Mouse (Mus musculus): ENCODE results near the gene Gps2. TPM values are rescaled to one million over a fixed set of nuclear protein-coding genes. Genes with fewer than 3 reads are reported as not detected.
"Not testable (repeated sequence)": the region's sequence is repeated elsewhere in the genome, so short reads cannot be mapped to it uniquely, and the experiment has no call there.

Gene Gps2
- polyA plus RNA-seq, 1 experiment from 2014 or later, result 99.1 TPM

DNA sequence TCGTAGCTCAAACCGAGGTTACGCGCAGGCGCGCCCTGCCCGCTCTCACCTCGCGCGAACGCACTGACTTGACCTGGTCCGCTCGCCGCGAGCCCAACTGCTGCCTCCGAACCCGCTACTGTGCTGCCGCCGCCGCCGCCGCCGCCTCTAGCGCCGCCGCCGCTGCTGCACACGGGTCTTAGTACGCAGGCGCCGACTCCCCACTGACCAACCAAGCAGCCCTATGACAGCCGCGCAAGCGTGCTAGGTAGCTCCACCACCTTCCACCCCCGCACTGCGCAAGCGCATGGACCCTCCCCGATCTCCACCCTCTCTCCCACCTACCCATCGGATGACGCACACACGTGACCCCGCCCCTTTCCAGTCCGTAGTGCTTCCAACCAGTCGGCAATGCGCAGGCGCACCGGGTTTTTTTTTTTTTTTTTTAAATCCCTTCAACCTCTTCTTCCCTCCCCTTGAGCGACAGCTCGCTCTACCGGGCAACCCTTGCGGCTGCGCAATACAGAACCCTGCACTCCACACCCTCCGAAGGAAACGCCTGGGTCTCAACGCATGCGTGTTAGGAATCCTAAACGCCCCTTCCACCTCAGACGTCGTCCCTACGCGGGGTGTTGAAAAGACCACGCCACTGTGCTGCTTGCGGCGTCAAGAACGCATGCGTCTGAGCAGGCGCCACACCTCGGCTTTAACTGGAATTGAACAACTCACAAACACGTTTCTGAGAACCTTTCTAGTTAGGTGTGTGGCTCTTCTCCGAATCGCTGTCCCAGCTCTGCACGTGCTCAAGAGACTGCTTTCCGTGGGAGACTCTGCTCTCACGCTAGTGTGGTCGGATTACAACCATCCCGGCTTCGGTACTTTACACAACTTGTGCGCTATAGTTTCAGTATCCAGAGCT is 7.7 kb downstream of the Gps2 start, which contains the start of gene Eif5a:
TSS of gene Eif5a (minus strand) at position 845 of the 898 bp plus-strand sequence.
- peak within 1 kb of the TSS; percentile 94 for H3K27ac ChIP-seq
- H3K9ac ChIP-seq, result peak within 1 kb of the TSS; percentile 99
- no peaks in the 10 kb centered on the region for H3K27me3 ChIP-seq
- under 1% methylated on average over 78 of the region's 78 CpGs for WGBS
- peaks cover 30% of the 10 kb centered on the region for H3K36me3 ChIP-seq (replicated peaks)
- peak within 1 kb of the TSS; percentile 92 for H3K4me2 ChIP-seq
- peaks cover 19% of the 10 kb centered on the region for H3K4me1 ChIP-seq
- H3K9me3 ChIP-seq, result no peaks in the 10 kb centered on the region
- H3K4me3 ChIP-seq (replicated peaks), result peak within 1 kb of the TSS; percentile 100
- peak; percentile 96 for ATAC-seq (ENCODE audit: low FRiP score)

DNA sequence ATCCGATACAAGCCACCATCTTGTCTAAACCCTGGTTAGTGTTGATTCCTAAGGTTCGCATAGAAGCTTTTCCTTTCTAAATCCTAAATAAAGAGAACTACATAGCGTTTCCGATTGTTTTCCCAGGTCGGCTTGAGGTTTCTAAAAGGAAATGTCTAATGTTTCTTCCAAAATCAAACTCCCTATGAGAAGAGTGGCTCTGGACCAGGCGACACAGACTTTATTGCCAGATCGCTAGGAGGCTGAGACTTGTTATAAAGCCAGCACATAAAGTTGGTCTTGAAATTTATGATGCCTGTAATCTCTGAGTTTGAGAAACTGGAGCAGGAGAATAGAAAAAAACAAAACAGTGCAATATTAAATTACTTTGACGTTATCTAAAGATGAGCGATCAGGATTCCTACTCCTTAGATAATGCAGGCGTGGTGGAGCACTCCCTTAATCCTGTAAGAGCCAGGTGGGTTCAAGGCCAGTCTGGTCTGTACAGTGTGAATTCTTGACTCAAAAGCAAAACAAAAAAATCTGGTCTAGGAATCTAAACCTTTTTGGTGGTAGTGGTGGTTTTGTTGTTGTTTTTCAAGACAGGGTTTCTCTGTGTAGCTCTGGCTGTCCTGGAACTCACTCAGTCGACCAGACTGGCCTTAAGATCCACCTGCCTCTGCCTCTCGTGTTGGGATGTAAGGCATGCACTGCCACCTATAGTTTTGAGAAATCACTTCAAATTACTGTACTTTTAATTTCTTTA is 8.5 kb downstream of the Gps2 start:
- no peaks in the 10 kb centered on the region for H3K27me3 ChIP-seq
- 4% methylated on average over 12 of the region's 12 CpGs for WGBS
- H3K4me1 ChIP-seq, result peaks cover 19% of the 10 kb centered on the region
- H3K9me3 ChIP-seq, result no peaks in the 10 kb centered on the region
- H3K4me2 ChIP-seq, result peak overlapping the region; percentile 92
- H3K36me3 ChIP-seq (replicated peaks), result peaks cover 22% of the 10 kb centered on the region
- peak overlapping the region; percentile 99 for H3K9ac ChIP-seq
- peak overlapping the region; percentile 100 for H3K4me3 ChIP-seq (replicated peaks)
- peak overlapping the region; percentile 94 for H3K27ac ChIP-seq
- ATAC-seq (ENCODE audit: low FRiP score), result no peak

DNA sequence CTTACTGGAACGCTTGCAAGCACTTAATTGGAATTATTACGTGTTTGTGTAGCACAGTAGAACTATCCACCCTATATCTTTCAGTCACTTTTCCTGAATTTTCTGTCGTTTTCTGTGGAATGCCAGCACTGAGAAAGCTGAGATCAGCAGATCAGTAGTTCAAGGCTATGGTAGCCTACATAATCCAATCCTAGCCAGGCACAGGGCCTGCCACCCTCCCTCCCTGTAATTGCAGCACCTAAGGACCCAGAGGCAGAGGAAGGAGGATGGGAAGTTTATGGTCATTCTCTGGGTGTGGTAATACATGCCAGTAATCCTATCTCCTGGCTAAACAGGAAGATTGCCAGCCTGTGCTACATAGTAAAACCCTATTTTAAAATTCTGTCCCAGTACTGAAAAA is 9.1 kb downstream of the Gps2 start:
- peak overlapping the region; percentile 94; the same call in 1 of the 2 replicates for H3K27ac ChIP-seq
- 70% methylated on average over 3 of the region's 3 CpGs for WGBS
- H3K27me3 ChIP-seq, result no peaks in the 10 kb centered on the region
- H3K4me3 ChIP-seq (replicated peaks), result no peak overlapping the region
- no peaks in the 10 kb centered on the region for H3K9me3 ChIP-seq
- ATAC-seq (ENCODE audit: low FRiP score), result no peak
- H3K4me2 ChIP-seq, result 0 out of 2 replicates have a peak overlapping the region, but pooled peaks have one; percentile 92
- peaks cover 16% of the 10 kb centered on the region for H3K36me3 ChIP-seq (replicated peaks)
- peak overlapping the region; percentile 99; the same call in 1 of the 2 replicates for H3K9ac ChIP-seq
- peaks cover 19% of the 10 kb centered on the region for H3K4me1 ChIP-seq

DNA sequence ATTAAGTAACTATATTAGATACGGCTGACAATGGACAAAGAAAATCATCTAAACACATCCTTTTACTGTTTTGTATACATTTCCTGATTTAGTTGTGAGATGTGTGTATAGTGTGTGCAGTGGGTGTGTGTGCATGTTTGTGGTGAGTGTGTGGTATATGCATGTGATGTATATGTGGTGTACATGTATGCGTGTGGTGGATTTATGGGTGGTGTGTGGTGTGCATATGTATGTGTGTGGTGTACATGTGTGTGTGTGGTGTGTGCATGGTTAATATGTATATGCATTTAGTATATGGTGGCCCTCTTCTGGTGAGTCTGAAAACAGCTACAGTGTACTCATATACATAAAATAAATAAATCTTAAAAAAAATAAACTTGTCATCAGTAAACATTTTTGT is 13.8 kb downstream of the Gps2 start:
- peaks cover under 1% of the 10 kb centered on the region; the same call in 1 of the 2 replicates for H3K4me1 ChIP-seq
- no peaks in the 10 kb centered on the region for H3K27me3 ChIP-seq
- H3K4me3 ChIP-seq (replicated peaks), result no peak overlapping the region
- 94% methylated on average over 2 of the region's 2 CpGs for WGBS
- H3K36me3 ChIP-seq (replicated peaks), result no peaks in the 10 kb centered on the region
- H3K9me3 ChIP-seq, result no peaks in the 10 kb centered on the region
- no peak for ATAC-seq (ENCODE audit: low FRiP score)
- no peak overlapping the region for H3K27ac ChIP-seq
- H3K9ac ChIP-seq, result no peak overlapping the region
- no peak overlapping the region for H3K4me2 ChIP-seq

DNA sequence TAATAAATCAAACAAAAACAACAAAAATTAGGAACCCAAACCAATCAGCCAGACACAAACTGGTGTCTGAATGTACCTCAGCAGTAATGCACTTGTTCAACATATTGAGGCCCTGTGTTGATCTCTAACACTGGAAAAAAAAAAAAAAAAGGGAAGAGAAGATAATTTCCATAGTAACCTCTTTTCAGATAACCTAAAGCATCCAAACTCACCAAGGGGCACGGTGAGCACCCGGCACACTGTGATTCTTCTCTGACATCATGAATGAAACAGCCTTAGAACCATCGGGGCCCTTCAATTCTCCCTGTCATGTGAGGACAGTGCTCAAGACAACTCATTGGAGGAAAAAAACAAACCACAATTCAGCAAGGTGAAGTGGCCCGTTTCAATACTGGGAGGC is 16.0 kb downstream of the Gps2 start:
- H3K9me3 ChIP-seq, result no peaks in the 10 kb centered on the region
- no peaks in the 10 kb centered on the region for H3K36me3 ChIP-seq (replicated peaks)
- 85% methylated on average over 4 of the region's 4 CpGs for WGBS
- H3K4me1 ChIP-seq, result 0 out of 2 replicates have a peak, but pooled peaks cover 2% of the 10 kb centered on the region
- ATAC-seq (ENCODE audit: low FRiP score), result no peak
- H3K4me3 ChIP-seq (replicated peaks), result no peak overlapping the region
- H3K9ac ChIP-seq, result no peak overlapping the region
- no peak overlapping the region for H3K27ac ChIP-seq
- H3K4me2 ChIP-seq, result no peak overlapping the region
- 0 out of 2 replicates have a peak, but pooled peaks cover 2% of the 10 kb centered on the region for H3K27me3 ChIP-seq

DNA sequence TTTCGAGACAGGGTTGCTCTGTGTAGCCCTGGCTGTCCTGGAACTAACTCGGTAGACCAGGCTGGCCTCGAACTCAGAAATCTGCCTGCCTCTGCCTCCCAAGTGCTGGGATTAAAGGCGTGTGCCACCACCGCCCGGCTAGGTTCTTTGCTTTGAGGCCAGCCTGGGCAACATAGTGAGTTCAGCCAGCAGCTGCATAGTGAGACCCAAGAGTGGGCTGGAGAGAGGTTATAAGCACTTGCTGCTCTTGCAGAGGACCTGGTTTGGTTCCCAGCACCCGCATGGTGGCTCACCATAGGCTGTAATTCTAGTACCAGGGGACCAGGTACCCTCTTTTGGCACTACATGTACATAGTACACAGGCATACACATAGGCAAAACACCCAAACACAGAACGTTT is 16.5 kb downstream of the Gps2 start:
- 87% methylated on average over 8 of the region's 8 CpGs for WGBS
- H3K27me3 ChIP-seq; H3K9me3 ChIP-seq; H3K4me2 ChIP-seq; H3K36me3 ChIP-seq (replicated peaks); ATAC-seq (ENCODE audit: low FRiP score); H3K9ac ChIP-seq; H3K27ac ChIP-seq; H3K4me3 ChIP-seq (replicated peaks); H3K4me1 ChIP-seq: not testable (repeated sequence)

DNA sequence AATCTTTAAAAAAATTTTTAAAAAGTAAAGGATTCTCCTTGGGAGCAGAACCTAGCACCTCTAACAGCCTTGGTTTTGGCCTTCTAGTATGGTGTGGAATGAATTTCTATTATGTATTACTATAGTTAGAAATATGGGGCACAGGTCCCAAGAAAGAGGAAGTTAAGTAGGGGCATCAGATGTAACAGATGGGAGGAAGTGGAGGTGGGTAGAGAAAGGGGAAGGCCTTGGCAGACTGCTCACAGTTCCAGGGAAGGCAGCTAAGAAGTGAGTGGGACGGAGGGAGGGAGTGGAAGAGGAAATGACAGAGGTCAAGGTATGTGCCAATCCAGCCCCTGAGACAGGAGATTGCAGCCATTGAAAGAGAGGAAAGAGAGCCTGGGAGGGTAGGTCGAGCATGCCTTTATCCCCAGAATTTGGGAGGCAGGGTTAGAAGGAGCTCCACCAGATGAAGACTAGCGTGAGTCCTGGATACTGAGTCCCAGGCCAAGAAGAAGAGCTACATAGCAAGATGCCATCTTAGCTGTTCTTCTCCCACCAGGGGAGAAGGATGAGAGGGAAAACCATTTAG is 17.4 kb downstream of the Gps2 start:
- no peak overlapping the region for H3K9ac ChIP-seq
- 75% methylated on average over 3 of the region's 3 CpGs for WGBS
- no peak overlapping the region for H3K27ac ChIP-seq
- H3K9me3 ChIP-seq, result no peaks in the 10 kb centered on the region
- H3K4me3 ChIP-seq (replicated peaks), result no peak overlapping the region
- no peaks in the 10 kb centered on the region for H3K36me3 ChIP-seq (replicated peaks)
- peaks cover 10% of the 10 kb centered on the region for H3K4me1 ChIP-seq
- peaks cover 8% of the 10 kb centered on the region for H3K27me3 ChIP-seq
- no peak overlapping the region for H3K4me2 ChIP-seq
- ATAC-seq (ENCODE audit: low FRiP score), result no peak

DNA sequence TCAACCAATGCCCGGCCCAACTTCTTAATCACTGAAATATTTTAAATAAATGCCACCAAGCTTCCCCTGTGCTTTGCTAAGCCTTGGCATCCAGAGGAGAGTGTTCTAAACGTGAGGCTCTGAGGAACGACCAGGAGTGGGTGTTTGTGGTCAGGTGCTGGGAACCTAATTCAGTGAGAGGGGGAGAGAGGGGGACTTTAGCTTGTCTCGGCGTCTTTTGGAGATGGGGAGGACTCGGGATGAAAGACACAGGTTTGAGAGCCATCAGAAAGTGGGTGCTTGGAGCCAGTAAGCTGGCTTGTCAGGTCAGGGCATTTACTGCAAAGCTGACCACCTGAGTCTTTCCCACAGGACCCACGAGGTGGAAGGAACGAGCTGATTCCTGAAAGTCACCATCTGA is 18.1 kb downstream of the Gps2 start:
- 79% methylated on average over 8 of the region's 8 CpGs for WGBS
- H3K9ac ChIP-seq, result no peak overlapping the region
- H3K9me3 ChIP-seq, result no peaks in the 10 kb centered on the region
- H3K36me3 ChIP-seq (replicated peaks), result no peaks in the 10 kb centered on the region
- H3K4me2 ChIP-seq, result no peak overlapping the region
- no peak overlapping the region for H3K27ac ChIP-seq
- H3K27me3 ChIP-seq, result peaks cover 15% of the 10 kb centered on the region
- ATAC-seq (ENCODE audit: low FRiP score), result no peak
- H3K4me1 ChIP-seq, result peaks cover 17% of the 10 kb centered on the region
- no peak overlapping the region for H3K4me3 ChIP-seq (replicated peaks)

DNA sequence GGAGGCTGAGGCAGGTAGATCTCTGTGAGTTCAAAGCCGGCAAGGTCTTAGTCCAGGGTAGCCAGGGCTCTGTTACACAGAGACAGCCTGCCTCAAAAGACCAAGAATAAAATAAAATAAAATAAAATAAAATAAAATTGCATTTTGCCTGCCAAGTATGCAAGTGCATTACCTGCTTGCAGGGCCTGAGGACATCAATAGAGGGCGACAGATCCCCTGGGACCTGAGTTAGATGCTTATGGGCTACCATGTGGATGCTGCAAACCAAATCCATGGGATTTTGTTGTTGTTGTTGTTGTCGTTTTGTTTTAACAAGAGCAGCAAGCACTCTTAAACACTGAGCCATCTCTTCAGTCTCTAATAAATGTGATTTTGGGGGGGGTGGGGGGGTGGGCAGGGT is 18.6 kb downstream of the Gps2 start:
- Histone ChIP-seq H3K27ac (no peak overlapping the region), H3K4me1 (peaks cover 22% of the 10 kb centered on the region), H3K4me3 (replicated peaks) (no peak overlapping the region), H3K4me2 (no peak overlapping the region), H3K27me3 (peaks cover 20% of the 10 kb centered on the region), H3K36me3 (replicated peaks) (no peaks in the 10 kb centered on the region), H3K9me3 (no peaks in the 10 kb centered on the region), H3K9ac (no peak overlapping the region)
- ATAC-seq (ENCODE audit: low FRiP score), result no peak
- WGBS, result 37% methylated on average over 3 of the region's 3 CpGs

DNA sequence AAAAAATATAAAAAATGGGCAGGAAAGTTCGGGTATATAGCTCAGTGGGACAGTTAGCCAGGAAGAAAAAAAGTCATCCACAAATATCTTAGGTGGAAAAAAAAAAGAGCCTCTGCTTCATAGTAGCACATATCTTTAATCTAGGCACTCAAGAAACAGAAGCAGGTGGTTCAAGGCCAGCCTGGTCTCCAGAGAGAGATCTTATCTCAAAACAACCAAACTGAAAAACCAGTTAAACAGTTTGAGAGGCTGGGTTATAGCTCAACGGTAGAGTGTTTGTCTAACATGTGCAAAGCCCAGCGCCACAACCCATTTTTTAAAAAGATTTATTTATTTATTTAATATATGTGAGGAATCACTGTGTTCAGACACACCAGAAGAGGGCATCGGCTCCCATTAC is 19.4 kb downstream of the Gps2 start:
- Histone ChIP-seq H3K4me1 (peaks cover 24% of the 10 kb centered on the region), H3K9me3 (no peaks in the 10 kb centered on the region), H3K36me3 (replicated peaks) (no peaks in the 10 kb centered on the region), H3K4me3 (replicated peaks) (no peak overlapping the region), H3K27me3 (peaks cover 28% of the 10 kb centered on the region), H3K9ac (no peak overlapping the region), H3K4me2 (no peak overlapping the region), H3K27ac (no peak overlapping the region)
- 78% methylated on average over 4 of the region's 4 CpGs for WGBS
- no peak for ATAC-seq (ENCODE audit: low FRiP score)

DNA sequence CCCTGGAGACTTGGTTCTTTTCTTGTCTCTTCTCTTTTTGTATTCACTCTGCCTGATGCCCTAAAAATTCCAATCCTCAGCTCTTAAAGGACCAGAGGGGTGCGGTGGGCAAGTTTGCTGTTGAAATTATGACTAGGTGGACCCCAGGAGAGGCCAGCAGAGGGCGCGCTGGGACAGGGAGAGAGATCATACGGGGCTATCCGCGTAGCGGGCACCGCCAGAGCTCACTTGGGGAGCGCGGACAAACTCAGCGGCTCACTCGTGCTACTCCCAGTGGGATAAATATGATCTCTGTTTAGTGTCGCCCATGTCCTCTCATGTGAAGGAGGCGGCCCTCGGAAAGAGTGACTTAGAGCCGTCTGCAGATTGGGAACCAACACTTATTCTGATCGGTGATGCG is 20.5 kb downstream of the Gps2 start:
- Histone ChIP-seq H3K27me3 (peaks cover 39% of the 10 kb centered on the region), H3K36me3 (replicated peaks) (no peaks in the 10 kb centered on the region), H3K4me1 (peaks cover 24% of the 10 kb centered on the region), H3K4me3 (replicated peaks) (peak overlapping the region; percentile 19), H3K9me3 (no peaks in the 10 kb centered on the region), H3K27ac (peak overlapping the region; percentile 19; the same call in 1 of the 2 replicates), H3K4me2 (peak overlapping the region; percentile 48), H3K9ac (no peak overlapping the region)
- WGBS, result under 1% methylated on average over 18 of the region's 18 CpGs
- peak; percentile 35; the same call in 1 of the 2 replicates for ATAC-seq (ENCODE audit: low FRiP score)

DNA sequence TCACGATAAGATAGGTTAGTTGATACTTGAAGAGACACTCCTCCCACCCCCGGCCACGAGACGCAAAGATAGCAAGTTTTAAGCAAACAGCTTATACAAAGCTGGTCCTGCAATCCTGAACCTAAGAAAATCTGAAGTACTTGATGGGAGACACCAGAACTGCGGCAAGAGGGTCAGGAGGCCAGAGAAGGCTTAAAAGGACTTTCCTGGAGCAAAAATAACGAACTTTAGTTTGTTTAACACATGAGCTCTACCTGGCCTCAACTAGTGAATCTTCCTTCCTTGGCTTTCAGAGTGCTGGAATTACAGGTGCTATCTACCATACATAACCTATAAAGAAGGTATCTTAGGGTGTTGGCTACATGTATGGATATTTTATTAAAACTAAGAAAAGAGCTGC is 21.0 kb downstream of the Gps2 start:
- no peak for ATAC-seq (ENCODE audit: low FRiP score)
- Histone ChIP-seq H3K27me3 (peaks cover 41% of the 10 kb centered on the region), H3K4me2 (peak overlapping the region; percentile 48), H3K4me3 (replicated peaks) (peak overlapping the region; percentile 19; the same call in 1 of the 2 replicates), H3K27ac (no peak overlapping the region), H3K4me1 (peaks cover 24% of the 10 kb centered on the region), H3K9ac (no peak overlapping the region), H3K9me3 (no peaks in the 10 kb centered on the region), H3K36me3 (replicated peaks) (no peaks in the 10 kb centered on the region)
- WGBS, result 23% methylated on average over 6 of the region's 6 CpGs
